Mouse (Mus musculus) thymus, postnatal 25 days (tissue): ENCODE data around the gene Gm15085.
"Not testable (repeated sequence)": the region's sequence is repeated elsewhere in the genome, so short reads cannot be mapped to it uniquely, and the experiment has no call there.

Source experiments
- DNase-seq: peaks from one replicate; pipeline ENCODE4 v3.0.0; 2022

Gm15085 gene

GRCm38 (mm10) chrX:149447317-149447716 is at the start of gene Gm15085:
TSS of gene Gm15085 (plus strand) at chrX:149447617.
- DNase-seq = not testable (repeated sequence)
